Mouse (Mus musculus) liver, postnatal 0 days (tissue): ENCODE measurements around the gene Ankmy1.

ENCODE experiments used
- CTCF ChIP-seq: sonication (generic); IDR thresholded peaks from 2 replicates; pipeline ENCODE4 v1.5.1; 2016; ENCODE audit warnings: antibody characterized with exemption, low read depth
- EP300 ChIP-seq: IDR thresholded peaks from 2 replicates; pipeline ENCODE4 v1.6.1; 2016; ENCODE audit warnings: antibody characterized with exemption, low read depth, mild to moderate bottlenecking

GRCm38 (mm10) chr1:92910925-92911720 lies 8.4 kb upstream of the Ankmy1 start:
- no peak for TF ChIP-seq CTCF
- no peak for TF ChIP-seq EP300
